Mouse (Mus musculus): ENCODE data around the gene Asic1.
"Not testable (repeated sequence)": the region's sequence is repeated elsewhere in the genome, so short reads cannot be mapped to it uniquely, and the experiment has no call there.

Asic1 gene

GRCm38 (mm10) chr15:99664600-99665451, 5.3 kb upstream of the Asic1 start:
- no peak for DNase-seq (ENCODE audit: low spot score)

GRCm38 (mm10) chr15:99667544-99667943, 2.6 kb upstream of the Asic1 start:
- no peak for DNase-seq (ENCODE audit: low spot score)

- peak; percentile 70 for DNase-seq (ENCODE audit: low spot score)
These were observed 1.3 kb upstream of the Asic1 start for GRCm38 (mm10) chr15:99668881-99669280.

- no peak for DNase-seq (ENCODE audit: low spot score)
These were observed 776 bp upstream of the Asic1 start for GRCm38 (mm10) chr15:99669392-99669791.

GRCm38 (mm10) chr15:99670964-99671670, 949 bp downstream of the Asic1 start:
- DNase-seq (ENCODE audit: low spot score), result no peak

- no peak for DNase-seq (ENCODE audit: low spot score)
These were observed 1.6 kb downstream of the Asic1 start for GRCm38 (mm10) chr15:99671783-99672182.

- DNase-seq (ENCODE audit: low spot score), result no peak
These were observed 4.7 kb downstream of the Asic1 start for GRCm38 (mm10) chr15:99674866-99675265.

- DNase-seq (ENCODE audit: low spot score), result no peak
These were observed 6.9 kb downstream of the Asic1 start for GRCm38 (mm10) chr15:99677089-99677488.

- DNase-seq (ENCODE audit: low spot score), result no peak
These were observed 8.1 kb downstream of the Asic1 start for GRCm38 (mm10) chr15:99678063-99678800.

- DNase-seq (ENCODE audit: low spot score), result no peak
These were observed 8.8 kb downstream of the Asic1 start for GRCm38 (mm10) chr15:99679008-99679407.

- DNase-seq (ENCODE audit: low spot score), result no peak
These were observed 12.7 kb downstream of the Asic1 start for GRCm38 (mm10) chr15:99682880-99683279.

GRCm38 (mm10) chr15:99684156-99684555, 14.0 kb downstream of the Asic1 start:
- no peak for DNase-seq (ENCODE audit: low spot score)

- DNase-seq (ENCODE audit: low spot score), result no peak
These were observed 18.5 kb downstream of the Asic1 start for GRCm38 (mm10) chr15:99688712-99689111.

- no peak for DNase-seq (ENCODE audit: low spot score)
These were observed 20.8 kb downstream of the Asic1 start for GRCm38 (mm10) chr15:99690924-99691323.

- no peak for DNase-seq (ENCODE audit: low spot score)
These were observed 21.8 kb downstream of the Asic1 start for GRCm38 (mm10) chr15:99691976-99692375.

GRCm38 (mm10) chr15:99697309-99697708, 27.1 kb downstream of the Asic1 start:
- no peak for DNase-seq (ENCODE audit: low spot score)

- no peak for DNase-seq (ENCODE audit: low spot score)
These were observed 28.4 kb downstream of the Asic1 start for GRCm38 (mm10) chr15:99698533-99699085.

- DNase-seq (ENCODE audit: low spot score), result no peak
These were observed 29.5 kb downstream of the Asic1 start for GRCm38 (mm10) chr15:99699715-99700114.

GRCm38 (mm10) chr15:99700219-99701106, 30.3 kb downstream of the Asic1 start:
- DNase-seq (ENCODE audit: low spot score), result no peak

- not testable (repeated sequence) for DNase-seq (ENCODE audit: low spot score)
These were observed 31.5 kb downstream of the Asic1 start for GRCm38 (mm10) chr15:99701640-99701998.

Measured in left cerebral cortex, adult 11 months (tissue).